Mouse (Mus musculus): ENCODE data around the gene Arhgdia. TPM values are rescaled to one million over a fixed set of nuclear protein-coding genes. Genes with fewer than 3 reads are reported as not detected.

Gene Arhgdia
- polyA plus RNA-seq, 1 experiment from 2014 or later, result 419 TPM

- Histone ChIP-seq H3K9me3 (ENCODE audit: control insufficient read depth, low read length) (no peaks in the 10 kb centered on the region), H3K4me1 (ENCODE audit: control insufficient read depth, insufficient read depth, low read length) (peaks cover 15% of the 10 kb centered on the region), H3K9ac (replicated peaks; ENCODE audit: low read depth, low read length) (peak within 1 kb of the TSS; percentile 73), H3K27me3 (ENCODE audit: control insufficient read depth, insufficient read depth, low read length) (no peaks in the 10 kb centered on the region), H3K27ac (ENCODE audit: low read depth, low read length) (peak within 1 kb of the TSS; percentile 86), H3K4me2 (ENCODE audit: low read depth, low read length) (peak within 1 kb of the TSS; percentile 97), H3K4me3 (ENCODE audit: low read depth, low read length) (peak within 1 kb of the TSS; percentile 99), H3K36me3 (ENCODE audit: control insufficient read depth, insufficient read depth, low read length) (peaks cover 19% of the 10 kb centered on the region; the same call in 1 of the 2 replicates)
- peak; percentile 55; the same call in 1 of the 2 replicates for ATAC-seq (ENCODE audit: low read depth)
- WGBS, result 19% methylated on average over 5 of the region's 5 CpGs
Observed at GRCm38 (mm10) chr11:120625152-120625775, 43.8 kb upstream of the Arhgdia start, which contains the start of gene Sirt7. Gene Sirt7 (minus strand): TSS chr11:120625240.

GRCm38 (mm10) chr11:120624680-120625111 lies 43.3 kb upstream of the Arhgdia start:
- Histone ChIP-seq H3K4me3 (ENCODE audit: low read depth, low read length) (peak overlapping the region; percentile 99), H3K9ac (replicated peaks; ENCODE audit: low read depth, low read length) (peak overlapping the region; percentile 73), H3K27ac (ENCODE audit: low read depth, low read length) (peak overlapping the region; percentile 86), H3K27me3 (ENCODE audit: control insufficient read depth, insufficient read depth, low read length) (no peaks in the 10 kb centered on the region), H3K4me2 (ENCODE audit: low read depth, low read length) (peak overlapping the region; percentile 97), H3K9me3 (ENCODE audit: control insufficient read depth, low read length) (no peaks in the 10 kb centered on the region), H3K4me1 (ENCODE audit: control insufficient read depth, insufficient read depth, low read length) (peaks cover 12% of the 10 kb centered on the region), H3K36me3 (ENCODE audit: control insufficient read depth, insufficient read depth, low read length) (peaks cover 22% of the 10 kb centered on the region; the same call in 1 of the 2 replicates)
- WGBS, result under 1% methylated on average over 52 of the region's 53 CpGs
- peak; percentile 83 for ATAC-seq (ENCODE audit: low read depth)

- peaks cover 11% of the 10 kb centered on the region for H3K4me1 ChIP-seq (ENCODE audit: control insufficient read depth, insufficient read depth, low read length)
- peak overlapping the region; percentile 73 for H3K9ac ChIP-seq (replicated peaks; ENCODE audit: low read depth, low read length)
- 18% methylated on average over 22 of the region's 30 CpGs for WGBS
- H3K4me2 ChIP-seq (ENCODE audit: low read depth, low read length), result peak overlapping the region; percentile 97
- peak; percentile 59 for ATAC-seq (ENCODE audit: low read depth)
- H3K4me3 ChIP-seq (ENCODE audit: low read depth, low read length), result peak overlapping the region; percentile 99
- H3K36me3 ChIP-seq (ENCODE audit: control insufficient read depth, insufficient read depth, low read length), result peaks cover 23% of the 10 kb centered on the region; the same call in 1 of the 2 replicates
- no peaks in the 10 kb centered on the region for H3K9me3 ChIP-seq (ENCODE audit: control insufficient read depth, low read length)
- H3K27me3 ChIP-seq (ENCODE audit: control insufficient read depth, insufficient read depth, low read length), result no peaks in the 10 kb centered on the region
- H3K27ac ChIP-seq (ENCODE audit: low read depth, low read length), result peak overlapping the region; percentile 86
Observed at GRCm38 (mm10) chr11:120623961-120624679, 42.7 kb upstream of the Arhgdia start.

GRCm38 (mm10) chr11:120622805-120623204 lies 41.4 kb upstream of the Arhgdia start:
- ATAC-seq (ENCODE audit: low read depth), result no peak
- 90% methylated on average over 6 of the region's 6 CpGs for WGBS
- H3K36me3 ChIP-seq (ENCODE audit: control insufficient read depth, insufficient read depth, low read length), result peaks cover 27% of the 10 kb centered on the region; the same call in 1 of the 2 replicates
- H3K4me2 ChIP-seq (ENCODE audit: low read depth, low read length), result no peak overlapping the region
- H3K27me3 ChIP-seq (ENCODE audit: control insufficient read depth, insufficient read depth, low read length), result no peaks in the 10 kb centered on the region
- H3K4me1 ChIP-seq (ENCODE audit: control insufficient read depth, insufficient read depth, low read length), result peaks cover 11% of the 10 kb centered on the region
- no peak overlapping the region for H3K9ac ChIP-seq (replicated peaks; ENCODE audit: low read depth, low read length)
- H3K4me3 ChIP-seq (ENCODE audit: low read depth, low read length), result no peak overlapping the region
- no peak overlapping the region for H3K27ac ChIP-seq (ENCODE audit: low read depth, low read length)
- H3K9me3 ChIP-seq (ENCODE audit: control insufficient read depth, low read length), result no peaks in the 10 kb centered on the region

GRCm38 (mm10) chr11:120620195-120620594 lies 38.8 kb upstream of the Arhgdia start:
- Histone ChIP-seq H3K9ac (replicated peaks; ENCODE audit: low read depth, low read length) (no peak overlapping the region), H3K36me3 (ENCODE audit: control insufficient read depth, insufficient read depth, low read length) (peaks cover 21% of the 10 kb centered on the region; the same call in 1 of the 2 replicates), H3K9me3 (ENCODE audit: control insufficient read depth, low read length) (no peaks in the 10 kb centered on the region), H3K4me2 (ENCODE audit: low read depth, low read length) (no peak overlapping the region), H3K4me3 (ENCODE audit: low read depth, low read length) (no peak overlapping the region), H3K4me1 (ENCODE audit: control insufficient read depth, insufficient read depth, low read length) (peaks cover 20% of the 10 kb centered on the region), H3K27ac (ENCODE audit: low read depth, low read length) (no peak overlapping the region), H3K27me3 (ENCODE audit: control insufficient read depth, insufficient read depth, low read length) (no peaks in the 10 kb centered on the region)
- ATAC-seq (ENCODE audit: low read depth), result no peak
- WGBS, result 99% methylated on average over 14 of the region's 14 CpGs

GRCm38 (mm10) chr11:120618619-120619535 lies 37.5 kb upstream of the Arhgdia start:
- H3K4me2 ChIP-seq (ENCODE audit: low read depth, low read length), result no peak overlapping the region
- peaks cover 14% of the 10 kb centered on the region for H3K4me1 ChIP-seq (ENCODE audit: control insufficient read depth, insufficient read depth, low read length)
- H3K4me3 ChIP-seq (ENCODE audit: low read depth, low read length), result no peak overlapping the region
- H3K27ac ChIP-seq (ENCODE audit: low read depth, low read length), result no peak overlapping the region
- 95% methylated on average over 25 of the region's 25 CpGs for WGBS
- no peaks in the 10 kb centered on the region for H3K9me3 ChIP-seq (ENCODE audit: control insufficient read depth, low read length)
- ATAC-seq (ENCODE audit: low read depth), result no peak
- H3K9ac ChIP-seq (replicated peaks; ENCODE audit: low read depth, low read length), result no peak overlapping the region
- H3K27me3 ChIP-seq (ENCODE audit: control insufficient read depth, insufficient read depth, low read length), result no peaks in the 10 kb centered on the region
- peaks cover 21% of the 10 kb centered on the region; the same call in 1 of the 2 replicates for H3K36me3 ChIP-seq (ENCODE audit: control insufficient read depth, insufficient read depth, low read length)

- Histone ChIP-seq H3K27me3 (ENCODE audit: control insufficient read depth, insufficient read depth, low read length) (no peaks in the 10 kb centered on the region), H3K9me3 (ENCODE audit: control insufficient read depth, low read length) (no peaks in the 10 kb centered on the region), H3K4me3 (ENCODE audit: low read depth, low read length) (peak within 1 kb of the TSS; percentile 72), H3K36me3 (ENCODE audit: control insufficient read depth, insufficient read depth, low read length) (peaks cover 25% of the 10 kb centered on the region), H3K9ac (replicated peaks; ENCODE audit: low read depth, low read length) (peak within 1 kb of the TSS; percentile 74), H3K4me1 (ENCODE audit: control insufficient read depth, insufficient read depth, low read length) (peaks cover 12% of the 10 kb centered on the region), H3K27ac (ENCODE audit: low read depth, low read length) (peak within 1 kb of the TSS; percentile 78), H3K4me2 (ENCODE audit: low read depth, low read length) (peak within 1 kb of the TSS; percentile 82)
- under 1% methylated on average over 53 of the region's 56 CpGs for WGBS
- ATAC-seq (ENCODE audit: low read depth), result peak; percentile 96
Observed at GRCm38 (mm10) chr11:120617519-120618112, 36.2 kb upstream of the Arhgdia start, which contains the start of gene Pcyt2. Gene Pcyt2 (minus strand): TSS chr11:120617936.

- H3K27me3 ChIP-seq (ENCODE audit: control insufficient read depth, insufficient read depth, low read length), result no peaks in the 10 kb centered on the region
- peaks cover 34% of the 10 kb centered on the region for H3K36me3 ChIP-seq (ENCODE audit: control insufficient read depth, insufficient read depth, low read length)
- WGBS, result 54% methylated on average over 4 of the region's 4 CpGs
- H3K27ac ChIP-seq (ENCODE audit: low read depth, low read length), result no peak overlapping the region; the same call in 1 of the 2 replicates
- H3K9me3 ChIP-seq (ENCODE audit: control insufficient read depth, low read length), result no peaks in the 10 kb centered on the region
- H3K4me3 ChIP-seq (ENCODE audit: low read depth, low read length), result peak overlapping the region; percentile 72
- H3K4me1 ChIP-seq (ENCODE audit: control insufficient read depth, insufficient read depth, low read length), result peaks cover 12% of the 10 kb centered on the region
- H3K4me2 ChIP-seq (ENCODE audit: low read depth, low read length), result peak overlapping the region; percentile 82
- no peak for ATAC-seq (ENCODE audit: low read depth)
- peak overlapping the region; percentile 74 for H3K9ac ChIP-seq (replicated peaks; ENCODE audit: low read depth, low read length)
Observed at GRCm38 (mm10) chr11:120616617-120617294, 35.3 kb upstream of the Arhgdia start.

All from neural tube, embryonic 14.5 days (tissue).